Mouse (Mus musculus) telencephalon, adult 2 months (tissue): ENCODE data around the gene Pck2.

Source experiments
- DNase-seq: peaks from one replicate; pipeline ENCODE4 v3.0.0-alpha.2; 2011; ENCODE audit warnings: low read depth, low spot score

Pck2 gene

GRCm38 (mm10) chr14:55540067-55540786, at the start of gene Pck2:
Gene Pck2, plus strand, starts transcription at chr14:55540266.
- DNase-seq: peak; percentile 62

GRCm38 (mm10) chr14:55490361-55491201, 49.5 kb upstream of the Pck2 start, which contains the start of gene Carmil3:
Gene Carmil3, plus strand, starts transcription at chr14:55490651.
- no peak for DNase-seq

GRCm38 (mm10) chr14:55491291-55491833, 48.7 kb upstream of the Pck2 start:
- DNase-seq: no peak

- no peak for DNase-seq
Observed at GRCm38 (mm10) chr14:55492103-55492502, 48.0 kb upstream of the Pck2 start.

- no peak for DNase-seq
Observed at GRCm38 (mm10) chr14:55495509-55496240, 44.4 kb upstream of the Pck2 start.

GRCm38 (mm10) chr14:55496761-55497448, 43.2 kb upstream of the Pck2 start:
- no peak for DNase-seq

- no peak for DNase-seq
Observed at GRCm38 (mm10) chr14:55497449-55497821, 42.6 kb upstream of the Pck2 start.

GRCm38 (mm10) chr14:55505612-55506011, 34.5 kb upstream of the Pck2 start:
- DNase-seq: no peak

- no peak for DNase-seq
Observed at GRCm38 (mm10) chr14:55507801-55508200, 32.3 kb upstream of the Pck2 start.

- no peak for DNase-seq
Observed at GRCm38 (mm10) chr14:55509540-55509939, 30.5 kb upstream of the Pck2 start.

- DNase-seq: no peak
Observed at GRCm38 (mm10) chr14:55510125-55510731, 29.8 kb upstream of the Pck2 start, which contains the start of gene Cpne6. Gene Cpne6, plus strand, starts transcription at chr14:55510445.

GRCm38 (mm10) chr14:55511037-55511436, 29.0 kb upstream of the Pck2 start:
- DNase-seq: no peak

- no peak for DNase-seq
Observed at GRCm38 (mm10) chr14:55513927-55514326, 26.1 kb upstream of the Pck2 start.

GRCm38 (mm10) chr14:55515846-55516245, 24.2 kb upstream of the Pck2 start:
- DNase-seq: no peak

GRCm38 (mm10) chr14:55518897-55519296, 21.2 kb upstream of the Pck2 start:
- DNase-seq: peak; percentile 81

GRCm38 (mm10) chr14:55519604-55520003, 20.5 kb upstream of the Pck2 start:
- DNase-seq: no peak

- DNase-seq: no peak
Observed at GRCm38 (mm10) chr14:55520451-55521361, 19.4 kb upstream of the Pck2 start.

- DNase-seq: no peak
Observed at GRCm38 (mm10) chr14:55524062-55524461, 16.0 kb upstream of the Pck2 start.

- DNase-seq: no peak
Observed at GRCm38 (mm10) chr14:55524785-55525184, 15.3 kb upstream of the Pck2 start, which contains the start of gene Nrl. Gene Nrl, minus strand, starts transcription at chr14:55524981.

- DNase-seq: no peak
Observed at GRCm38 (mm10) chr14:55526674-55527073, 13.4 kb upstream of the Pck2 start.
